Mouse (Mus musculus): Measurements from ENCODE around the gene Ttf1. TPM values are rescaled to one million over a fixed set of nuclear protein-coding genes. Genes with fewer than 3 reads are reported as not detected.
A peak's percentile ranks its signal among the peaks of the same experiment; 100 is the strongest.

Ttf1 gene
- 10 to 100 TPM; 10.4 to 11.7 TPM for total RNA-seq (2021)
- long read RNA-seq, experiment 1, full-length matches to known transcripts: 1 of 7 reads
- long read RNA-seq, experiment 1, partial matches to known transcripts: 2 of 7 reads
- long read RNA-seq, experiment 1, other reads (novel, unspliced or antisense): 4 of 7 reads
- long read RNA-seq, experiment 2, full-length matches to known transcripts: 1 of 9 reads
- long read RNA-seq, experiment 2, partial matches to known transcripts: 1 of 9 reads
- long read RNA-seq, experiment 2, other reads (novel, unspliced or antisense): 7 of 9 reads

GRCm38 (mm10) chr2:29060135-29060597, at the start of gene Ttf1:
Gene Ttf1, plus strand, starts transcription at chr2:29060262.
- TF ChIP-seq CTCF (IDR thresholded peaks at IDR 0.05): peak; percentile 10; the same call in 1 of the 2 replicates
- H3K27ac ChIP-seq: peak within 1 kb of the TSS; percentile 90

GRCm38 (mm10) chr2:29012523-29012922, 47.5 kb upstream of the Ttf1 start:
- H3K4me3 ChIP-seq: no peak overlapping the region
- intact Hi-C loops (cut with DNase I): no loop called here
- TF ChIP-seq CTCF (IDR thresholded peaks at IDR 0.05): no peak
- H3K27ac ChIP-seq: no peak overlapping the region
- DNase-seq (ENCODE audit: extremely low spot score in 1 of 2, low spot score in 2 of 2): no peak

More at GRCm38 (mm10) chr2:29060135-29060597, at the start of gene Ttf1:
- H3K4me3 ChIP-seq: peak within 1 kb of the TSS; percentile 95
- intact Hi-C loops (cut with DNase I): loop anchor here (5.0 kb wide), 1 partner anchor 62 kb away; the partner anchor contains the start of gene Setx
- DNase-seq (ENCODE audit: extremely low spot score in 1 of 2, low spot score in 2 of 2): peak; percentile 88 to 89

GRCm38 (mm10) chr2:29016599-29017587, 43.2 kb upstream of the Ttf1 start:
- Histone ChIP-seq H3K4me3 (no peak overlapping the region), H3K27ac (no peak overlapping the region)
- no peak for DNase-seq (ENCODE audit: extremely low spot score in 1 of 2, low spot score in 2 of 2)
- no peak for TF ChIP-seq CTCF (IDR thresholded peaks at IDR 0.05)
- intact Hi-C loops (cut with DNase I): no loop called here

- TF ChIP-seq CTCF (IDR thresholded peaks at IDR 0.05): no peak
- DNase-seq (ENCODE audit: extremely low spot score in 1 of 2, low spot score in 2 of 2): no peak
- Histone ChIP-seq H3K27ac (no peak overlapping the region), H3K4me3 (no peak overlapping the region)
- intact Hi-C loops (cut with DNase I): no loop called here
These were observed 41.4 kb upstream of the Ttf1 start for GRCm38 (mm10) chr2:29018680-29019079.

GRCm38 (mm10) chr2:29021025-29021424, 39.0 kb upstream of the Ttf1 start:
- no peak for DNase-seq (ENCODE audit: extremely low spot score in 1 of 2, low spot score in 2 of 2)
- Histone ChIP-seq H3K27ac (no peak overlapping the region), H3K4me3 (no peak overlapping the region)
- intact Hi-C loops (cut with DNase I): no loop called here
- TF ChIP-seq CTCF (IDR thresholded peaks at IDR 0.05): no peak

- intact Hi-C loops (cut with DNase I): no loop called here
- H3K4me3 ChIP-seq: no peak overlapping the region
- no peak overlapping the region for H3K27ac ChIP-seq
- TF ChIP-seq CTCF (IDR thresholded peaks at IDR 0.05): no peak
- DNase-seq (ENCODE audit: extremely low spot score in 1 of 2, low spot score in 2 of 2): no peak
These were observed 37.1 kb upstream of the Ttf1 start for GRCm38 (mm10) chr2:29023001-29023400.

GRCm38 (mm10) chr2:29025284-29025683, 34.8 kb upstream of the Ttf1 start:
- peak; percentile 21 to 47 for DNase-seq (ENCODE audit: extremely low spot score in 1 of 2, low spot score in 2 of 2)
- no peak overlapping the region for H3K4me3 ChIP-seq
- intact Hi-C loops (cut with DNase I): no loop called here
- TF ChIP-seq CTCF (IDR thresholded peaks at IDR 0.05): no peak
- no peak overlapping the region for H3K27ac ChIP-seq

GRCm38 (mm10) chr2:29030048-29030734, 29.9 kb upstream of the Ttf1 start:
- H3K4me3 ChIP-seq: no peak overlapping the region
- no peak for DNase-seq (ENCODE audit: extremely low spot score in 1 of 2, low spot score in 2 of 2)
- H3K27ac ChIP-seq: no peak overlapping the region
- TF ChIP-seq CTCF (IDR thresholded peaks at IDR 0.05): no peak
- intact Hi-C loops (cut with DNase I): no loop called here

- no peak for DNase-seq (ENCODE audit: extremely low spot score in 1 of 2, low spot score in 2 of 2)
- TF ChIP-seq CTCF (IDR thresholded peaks at IDR 0.05): no peak
- H3K4me3 ChIP-seq: no peak overlapping the region
- intact Hi-C loops (cut with DNase I): no loop called here
- no peak overlapping the region for H3K27ac ChIP-seq
These were observed 28.1 kb upstream of the Ttf1 start for GRCm38 (mm10) chr2:29031951-29032350.

GRCm38 (mm10) chr2:29034542-29035475, 25.3 kb upstream of the Ttf1 start:
- no peak overlapping the region for H3K4me3 ChIP-seq
- DNase-seq (ENCODE audit: extremely low spot score in 1 of 2, low spot score in 2 of 2): no peak
- intact Hi-C loops (cut with DNase I): no loop called here
- no peak for TF ChIP-seq CTCF (IDR thresholded peaks at IDR 0.05)
- no peak overlapping the region for H3K27ac ChIP-seq

GRCm38 (mm10) chr2:29035698-29036097, 24.4 kb upstream of the Ttf1 start:
- no peak for TF ChIP-seq CTCF (IDR thresholded peaks at IDR 0.05)
- Histone ChIP-seq H3K27ac (no peak overlapping the region), H3K4me3 (no peak overlapping the region)
- intact Hi-C loops (cut with DNase I): no loop called here
- DNase-seq (ENCODE audit: extremely low spot score in 1 of 2, low spot score in 2 of 2): no peak
